Mouse (Mus musculus) megakaryocyte, embryonic 14.5 days (primary cell): ENCODE measurements around the gene Hist1h4k.

Experiments
- FLI1 ChIP-seq: IDR thresholded peaks from 2 replicates; pipeline ENCODE4 v1.6.1; 2012; ENCODE audit warnings: low read length, inconsistent platforms, mixed read lengths
- GATA1 ChIP-seq: IDR thresholded peaks from 3 replicates; pipeline ENCODE4 v1.6.1; 2012; ENCODE audit warnings: mixed read lengths, low read length, inconsistent platforms, borderline replicate concordance

DNA sequence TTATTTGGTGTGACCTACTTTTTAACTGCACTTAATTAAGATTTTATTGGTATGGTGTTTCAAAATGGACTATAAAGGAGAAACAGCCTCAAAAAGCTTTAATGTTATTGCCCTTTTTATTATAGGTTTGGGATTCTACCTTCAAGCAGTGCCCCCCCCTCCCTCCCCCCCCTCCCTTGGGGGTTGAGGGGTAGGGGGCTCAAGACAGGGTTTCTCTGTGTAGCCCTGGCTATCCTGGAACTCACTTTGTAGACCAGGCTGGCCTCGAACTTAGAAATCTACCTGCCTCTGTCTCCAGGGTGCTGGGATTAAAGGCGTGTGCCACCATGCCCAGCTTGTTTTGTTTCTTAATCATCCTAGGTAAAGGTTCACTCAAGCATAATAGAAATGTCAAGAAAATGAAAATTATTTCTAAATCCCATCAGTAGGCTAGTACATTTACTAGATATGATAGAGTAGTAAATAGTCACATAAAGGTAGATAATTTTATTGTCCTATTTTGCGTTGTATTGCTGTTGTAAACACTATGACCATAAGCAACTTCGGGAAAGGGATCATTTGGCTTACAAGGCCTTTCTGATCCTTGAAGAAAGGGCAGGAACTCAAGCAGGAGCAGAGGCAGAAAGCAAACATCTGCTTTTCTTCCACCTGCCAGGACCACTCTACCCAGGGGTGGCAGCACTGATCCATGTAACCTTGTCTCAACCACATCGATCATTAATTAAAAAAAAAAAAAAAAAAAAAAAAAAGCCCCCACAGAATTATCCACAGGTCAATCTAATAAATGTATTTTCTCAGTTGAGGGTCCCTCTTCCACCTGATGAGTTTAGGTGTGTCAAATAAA lies 27.1 kb downstream of the Hist1h4k start:
- TF ChIP-seq GATA1: no peak
- TF ChIP-seq FLI1: no peak
